Mouse (Mus musculus) E14TG2a.4 (cell line): ENCODE data around the gene Ano6.

ENCODE experiments used
- CTCF ChIP-seq: conservative IDR thresholded peaks from 2 replicates; pipeline ENCODE4 v1.5.1; 2014; ENCODE audit warnings: low read length
- POU5F1 ChIP-seq: IDR thresholded peaks from 2 replicates; pipeline ENCODE4 v1.6.1; 2014; ENCODE audit warnings: low read length, borderline replicate concordance

DNA sequence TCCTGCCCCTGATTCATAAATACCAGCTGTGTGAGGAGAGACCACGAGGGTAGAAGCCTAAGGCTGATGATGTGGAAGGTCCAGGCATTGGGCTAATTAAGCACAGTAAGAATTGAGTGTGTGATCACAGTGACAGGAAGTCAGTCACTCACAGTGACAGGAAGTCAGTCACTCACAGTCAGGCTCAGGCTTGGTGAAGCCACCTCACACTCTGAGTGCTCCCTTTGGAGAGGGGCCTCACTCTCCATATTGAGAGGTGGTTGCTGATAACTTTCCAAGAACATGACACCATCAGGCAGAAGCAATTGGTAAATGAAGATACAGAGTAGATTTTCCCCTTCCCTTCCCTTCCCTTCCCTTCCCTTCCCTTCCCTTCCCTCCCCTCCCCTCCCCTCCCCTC, 82.6 kb downstream of the Ano6 start:
- TF ChIP-seq CTCF (no peak), POU5F1 (no peak)
